Mouse (Mus musculus) forebrain, embryonic 13.5 days (tissue): ENCODE data around the gene Gal3st3. TPM values are rescaled to one million over a fixed set of nuclear protein-coding genes. Genes with fewer than 3 reads are reported as not detected.
"Not testable (repeated sequence)": the region's sequence is repeated elsewhere in the genome, so short reads cannot be mapped to it uniquely, and the experiment has no call there.

ENCODE experiments used
- ATAC-seq: fragments of 200-750 bp; cut with Nextera tagmentation; 2 replicates; pipeline ENCODE4 v1.8.0; 2017
- H3K27ac ChIP-seq: fragments of 300-500 bp; sonication (generic); 2 replicates; pipeline ENCODE4 v1.5.1; 2015; ENCODE audit warnings: inconsistent platforms, mild to moderate bottlenecking, moderate library complexity
- H3K27me3 ChIP-seq: fragments of 300-500 bp; sonication (generic); 2 replicates; pipeline ENCODE4 v1.6.1; 2015; ENCODE audit warnings: mild to moderate bottlenecking, inconsistent platforms
- H3K36me3 ChIP-seq: fragments of 300-500 bp; sonication (generic); 2 replicates; pipeline ENCODE4 v1.6.1; 2015; ENCODE audit warnings: mild to moderate bottlenecking, inconsistent platforms; ENCODE audit not compliant: poor library complexity, severe bottlenecking
- H3K4me1 ChIP-seq: fragments of 300-500 bp; sonication (generic); 2 replicates; pipeline ENCODE4 v1.6.1; 2015; ENCODE audit warnings: inconsistent platforms
- H3K4me2 ChIP-seq: fragments of 300-500 bp; sonication (generic); 2 replicates; pipeline ENCODE4 v1.6.1; 2015; ENCODE audit warnings: inconsistent platforms, mild to moderate bottlenecking, moderate library complexity
- H3K4me3 ChIP-seq: fragments of 300-500 bp; sonication (generic); 2 replicates; pipeline ENCODE4 v1.5.1; 2015; ENCODE audit warnings: mild to moderate bottlenecking, inconsistent platforms
- H3K9ac ChIP-seq: fragments of 300-500 bp; sonication (generic); 2 replicates; pipeline ENCODE4 v1.6.1; 2015; ENCODE audit warnings: mild to moderate bottlenecking, inconsistent platforms
- H3K9me3 ChIP-seq: fragments of 300-500 bp; sonication (generic); replicated peaks from 2 replicates; pipeline ENCODE4 v1.6.1; 2016; ENCODE audit warnings: inconsistent platforms
- WGBS: fragments of 180-500 bp; shearing (Covaris S2); methylation state at CpG from one replicate; pipeline ENCODE4 v1.1.7; 2015; 5-methylcytosine and 5-hydroxymethylcytosine counted together
- polyA plus RNA-seq: library from polyadenylated mRNA; unstranded; fragments of >200 nt; fragmentation: Nextera tagmentation; extraction: Ambion mirVana; gene quantifications from 2 replicates; pipeline ENCODE4 v1.2.1, GENCODE M21; 2015

Gal3st3 gene
- polyA plus RNA-seq, 1 experiment from 2014 or later: 21.3 TPM

DNA sequence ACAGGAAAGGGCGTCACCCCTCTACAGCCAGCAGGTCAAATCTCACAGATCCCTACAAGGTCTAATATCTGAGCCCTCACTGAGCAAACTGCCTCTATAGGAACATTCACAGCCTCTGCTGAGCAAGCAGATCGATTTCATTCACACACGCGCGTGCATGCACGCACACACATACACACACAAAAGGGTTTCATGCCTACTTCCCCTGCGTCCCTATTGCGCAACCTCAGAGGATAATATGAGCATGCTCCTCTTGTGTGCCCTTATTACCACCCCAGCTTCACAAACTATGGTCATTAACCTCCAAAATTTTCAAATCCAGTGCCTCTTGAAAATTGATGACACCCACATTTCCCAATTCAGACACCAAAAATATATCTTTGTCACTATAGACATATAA lies 15.1 kb downstream of the Gal3st3 start:
- ATAC-seq: no peak
- H3K4me2 ChIP-seq: no peak overlapping the region
- no peak overlapping the region for H3K27ac ChIP-seq
- peaks cover under 1% of the 10 kb centered on the region; the same call in 1 of the 2 replicates for H3K36me3 ChIP-seq
- H3K27me3 ChIP-seq: no peaks in the 10 kb centered on the region
- H3K4me1 ChIP-seq: no peaks in the 10 kb centered on the region
- no peak overlapping the region for H3K4me3 ChIP-seq
- 88% methylated on average over 8 of the region's 8 CpGs for WGBS
- H3K9me3 ChIP-seq: peaks cover 10% of the 10 kb centered on the region; the same call in 1 of the 2 replicates
- no peak overlapping the region for H3K9ac ChIP-seq

DNA sequence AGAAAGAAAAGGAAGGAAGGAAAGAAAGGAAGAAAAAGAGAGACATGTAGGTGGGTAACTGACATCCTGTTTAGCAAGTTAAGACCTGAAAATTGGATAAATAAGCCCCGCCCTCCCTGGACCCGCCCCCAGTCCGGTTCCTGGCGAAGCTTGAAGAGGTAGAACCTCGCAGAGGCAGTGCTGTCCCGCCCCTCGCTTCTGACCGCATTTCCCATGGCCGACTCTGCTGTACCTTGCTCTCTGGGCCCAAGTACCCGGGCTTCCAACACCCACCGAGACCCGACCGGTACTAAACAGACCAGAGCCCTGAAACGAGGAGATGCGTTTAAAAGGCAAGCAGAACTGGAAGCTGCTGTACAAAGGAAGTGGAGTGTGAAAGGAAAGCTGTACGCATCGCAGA lies 25.7 kb downstream of the Gal3st3 start:
- Histone ChIP-seq H3K4me2 (no peak overlapping the region), H3K4me1 (no peaks in the 10 kb centered on the region), H3K27me3 (no peaks in the 10 kb centered on the region), H3K9me3 (no peaks in the 10 kb centered on the region), H3K36me3 (no peaks in the 10 kb centered on the region), H3K9ac (no peak overlapping the region), H3K4me3 (no peak overlapping the region), H3K27ac (no peak overlapping the region)
- 63% methylated on average over 17 of the region's 17 CpGs for WGBS
- ATAC-seq: no peak

DNA sequence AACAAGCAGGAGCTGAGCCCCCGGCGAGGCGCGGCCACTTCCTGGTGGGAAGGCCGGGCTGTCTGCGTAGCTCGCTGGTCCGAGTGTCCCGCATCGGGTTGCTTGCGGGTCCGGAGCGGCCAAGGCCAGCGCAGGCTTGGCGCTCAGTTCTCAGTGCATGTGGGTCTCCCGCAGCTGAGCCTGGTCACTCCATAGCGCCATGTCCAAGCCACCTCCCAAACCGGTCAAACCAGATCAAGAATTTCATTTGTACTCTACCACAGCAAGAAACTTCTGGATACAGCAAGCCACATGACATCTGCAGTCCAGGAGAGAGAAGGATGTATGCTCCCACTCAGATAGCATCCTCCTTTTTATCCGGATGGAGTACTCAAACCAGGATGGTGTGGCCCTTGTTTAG lies 29.8 kb downstream of the Gal3st3 start:
- Histone ChIP-seq H3K9me3 (no peaks in the 10 kb centered on the region), H3K4me2 (no peak overlapping the region), H3K36me3 (no peaks in the 10 kb centered on the region), H3K9ac (no peak overlapping the region), H3K4me3 (no peak overlapping the region), H3K27ac (no peak overlapping the region), H3K4me1 (no peaks in the 10 kb centered on the region), H3K27me3 (no peaks in the 10 kb centered on the region)
- no peak for ATAC-seq
- WGBS: 74% methylated on average over 19 of the region's 19 CpGs

DNA sequence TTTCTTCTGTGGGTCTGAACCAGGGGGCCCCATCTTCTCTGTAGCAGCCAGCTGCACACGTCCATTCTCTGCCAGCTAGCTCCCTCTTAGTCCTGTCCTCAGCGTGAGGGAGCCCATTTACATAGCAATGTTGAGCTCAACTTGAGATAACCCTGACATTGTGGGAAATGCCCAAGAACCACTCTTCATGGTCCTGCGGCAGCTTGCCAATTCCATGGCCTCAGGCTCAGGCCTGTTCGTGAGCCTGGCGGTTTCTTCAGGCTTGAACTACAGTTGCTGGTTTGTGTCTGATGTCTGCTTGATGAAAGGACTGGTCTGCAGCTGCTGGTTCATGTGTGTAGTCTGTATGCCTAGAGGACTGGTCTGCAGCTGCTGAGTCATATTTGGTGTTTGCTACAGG lies 36.6 kb downstream of the Gal3st3 start:
- Histone ChIP-seq H3K9me3 (no peaks in the 10 kb centered on the region), H3K9ac (no peak overlapping the region), H3K36me3 (no peaks in the 10 kb centered on the region), H3K27ac (no peak overlapping the region), H3K4me2 (no peak overlapping the region), H3K4me1 (no peaks in the 10 kb centered on the region), H3K27me3 (no peaks in the 10 kb centered on the region), H3K4me3 (no peak overlapping the region)
- no peak for ATAC-seq
- WGBS: 82% methylated on average over 5 of the region's 5 CpGs

DNA sequence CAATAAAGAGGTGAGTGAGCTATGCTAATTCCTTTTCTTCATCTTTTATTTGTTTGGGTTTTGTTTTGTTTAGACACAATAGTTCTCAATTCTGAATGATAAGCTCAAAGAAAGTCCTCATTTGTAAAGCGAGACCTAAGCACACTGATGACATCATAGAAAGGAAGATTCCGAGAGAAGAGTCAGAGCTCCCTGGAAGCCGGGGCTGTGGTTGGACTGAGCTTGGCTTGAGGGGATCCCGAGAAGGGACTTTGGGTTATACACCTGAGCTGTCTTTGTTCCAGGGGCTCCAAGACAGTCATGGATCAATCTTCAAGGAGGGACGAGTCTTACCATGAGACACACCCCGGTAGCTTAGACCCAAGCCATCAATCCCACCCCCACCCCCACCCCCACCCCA lies 37.3 kb downstream of the Gal3st3 start, which contains the start of gene Catsper1:
Catsper1 (plus strand) TSS at position 301 of the 400 bp plus-strand sequence.
- Histone ChIP-seq H3K27ac (no peak within 1 kb of the TSS), H3K9ac (no peak within 1 kb of the TSS), H3K27me3 (no peaks in the 10 kb centered on the region), H3K9me3 (no peaks in the 10 kb centered on the region), H3K4me2 (no peak within 1 kb of the TSS), H3K4me3 (no peak within 1 kb of the TSS), H3K36me3 (no peaks in the 10 kb centered on the region), H3K4me1 (no peaks in the 10 kb centered on the region)
- ATAC-seq: no peak
- WGBS: 92% methylated on average over 6 of the region's 6 CpGs

DNA sequence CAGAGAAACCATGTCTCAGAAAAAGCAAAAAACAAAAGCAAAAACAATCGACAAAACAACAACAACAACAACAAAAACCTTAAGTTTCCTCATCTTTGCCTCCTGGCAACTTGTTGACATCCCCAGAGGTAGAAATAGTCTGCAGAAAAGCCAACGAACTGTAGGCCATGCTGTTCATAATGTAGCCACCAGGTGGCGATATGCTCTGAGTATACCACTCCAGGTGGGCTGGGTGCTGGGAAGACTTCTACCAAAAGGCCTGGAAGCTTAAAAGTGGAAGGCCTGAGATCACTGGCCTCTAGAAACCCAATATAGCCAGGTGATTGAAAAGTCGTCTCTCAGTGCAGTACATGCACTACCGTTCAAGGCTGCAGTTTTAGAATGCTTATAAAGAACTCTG lies 39.8 kb downstream of the Gal3st3 start:
- 20% methylated on average over 5 of the region's 5 CpGs for WGBS
- Histone ChIP-seq H3K4me3 (no peak overlapping the region), H3K27ac (no peak overlapping the region), H3K9ac (no peak overlapping the region), H3K4me2 (no peak overlapping the region), H3K4me1 (no peaks in the 10 kb centered on the region), H3K9me3 (no peaks in the 10 kb centered on the region), H3K27me3 (no peaks in the 10 kb centered on the region), H3K36me3 (no peaks in the 10 kb centered on the region)
- no peak for ATAC-seq

DNA sequence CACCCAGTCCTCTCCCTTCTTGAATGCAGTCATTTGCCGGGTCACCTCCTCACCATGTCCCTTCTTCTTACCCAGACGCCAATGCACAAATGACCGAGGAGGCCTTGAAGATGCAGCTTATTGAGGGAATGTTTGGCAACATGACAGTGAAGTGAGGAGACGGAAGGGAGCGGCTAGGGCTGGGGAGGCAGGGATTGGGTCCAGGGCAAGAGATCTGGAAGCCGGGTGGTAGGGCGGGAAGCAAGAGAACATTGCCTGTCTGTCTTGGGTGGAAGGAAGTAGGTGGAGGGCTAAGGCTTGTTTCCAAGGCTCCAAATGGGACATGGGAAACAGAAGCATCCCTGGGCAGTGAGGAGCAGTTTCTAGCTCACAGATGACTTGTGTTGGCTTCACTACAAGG lies 43.2 kb downstream of the Gal3st3 start:
- no peaks in the 10 kb centered on the region for H3K9me3 ChIP-seq
- H3K4me2 ChIP-seq: no peak overlapping the region
- H3K27me3 ChIP-seq: no peaks in the 10 kb centered on the region
- no peaks in the 10 kb centered on the region for H3K36me3 ChIP-seq
- no peak for ATAC-seq
- H3K9ac ChIP-seq: no peak overlapping the region
- H3K27ac ChIP-seq: no peak overlapping the region
- no peaks in the 10 kb centered on the region for H3K4me1 ChIP-seq
- 91% methylated on average over 7 of the region's 7 CpGs for WGBS
- H3K4me3 ChIP-seq: no peak overlapping the region

DNA sequence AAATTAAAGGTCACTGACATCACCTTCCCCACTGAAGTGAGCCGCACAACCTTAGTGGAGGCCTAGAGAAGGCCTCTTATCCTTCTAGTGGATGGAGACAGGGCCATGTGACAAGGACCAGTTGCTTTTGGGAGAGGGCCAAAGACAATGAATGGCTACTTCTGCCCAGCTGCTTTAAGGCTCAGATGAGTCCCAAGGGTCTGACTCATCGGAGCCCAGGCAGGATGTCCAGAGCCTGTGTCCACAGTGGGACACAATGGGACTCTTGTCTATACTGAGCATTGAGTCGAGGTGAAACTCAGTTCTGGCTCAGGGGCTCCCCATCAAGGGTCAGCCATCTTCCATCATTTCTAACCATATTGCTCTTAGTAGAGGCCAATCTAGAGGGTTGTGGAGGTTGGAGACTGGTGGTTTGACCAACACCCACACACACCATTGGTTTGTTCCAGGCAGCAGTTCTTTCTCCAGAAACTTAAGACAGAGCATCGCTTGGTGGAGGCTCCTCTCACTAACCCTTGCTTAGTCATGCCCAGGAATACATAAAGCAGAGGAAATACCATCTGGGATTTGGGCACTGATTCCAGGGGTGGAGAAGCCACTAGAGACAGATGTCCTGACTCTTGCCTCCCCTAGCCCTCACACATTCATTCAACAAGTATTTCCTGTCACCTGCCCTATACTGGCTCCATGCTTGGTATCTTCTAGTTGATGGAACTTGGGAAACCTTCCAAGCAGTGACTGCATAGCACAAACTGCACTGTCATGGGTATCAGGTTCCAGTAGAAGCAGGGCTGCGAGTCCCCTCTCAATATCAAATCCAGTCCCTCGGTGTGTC lies 47.4 kb downstream of the Gal3st3 start:
- Histone ChIP-seq H3K27me3 (peaks cover under 1% of the 10 kb centered on the region; the same call in 1 of the 2 replicates), H3K36me3 (no peaks in the 10 kb centered on the region), H3K9me3 (no peaks in the 10 kb centered on the region), H3K4me1 (peaks cover 7% of the 10 kb centered on the region), H3K4me2 (no peak overlapping the region), H3K27ac (no peak overlapping the region), H3K9ac (no peak overlapping the region), H3K4me3 (no peak overlapping the region)
- no peak for ATAC-seq
- WGBS: 88% methylated on average over 6 of the region's 6 CpGs

DNA sequence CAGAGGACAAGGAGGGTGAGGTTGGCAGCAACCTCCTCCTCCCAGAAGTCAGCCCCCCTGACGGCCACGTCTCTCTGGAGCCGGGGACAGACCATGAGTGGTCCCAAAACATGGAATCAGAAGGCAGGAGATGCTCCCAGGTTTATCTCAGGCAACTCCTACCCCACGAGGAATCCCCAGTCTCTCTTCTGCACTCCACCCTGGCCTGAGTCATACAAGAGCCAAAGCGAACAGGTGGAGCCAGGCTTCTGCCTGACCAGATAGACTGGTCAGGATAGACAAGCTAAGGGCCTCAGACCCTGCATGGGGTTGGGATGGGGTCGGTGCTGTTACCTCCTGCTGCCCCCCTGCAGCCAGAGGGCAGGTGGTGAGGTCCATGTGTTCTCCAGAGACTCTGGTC lies 49.9 kb downstream of the Gal3st3 start:
- Histone ChIP-seq H3K4me2 (no peak overlapping the region), H3K4me1 (peaks cover 7% of the 10 kb centered on the region), H3K36me3 (no peaks in the 10 kb centered on the region), H3K9ac (no peak overlapping the region), H3K27ac (no peak overlapping the region), H3K9me3 (no peaks in the 10 kb centered on the region), H3K4me3 (no peak overlapping the region), H3K27me3 (peaks cover 3% of the 10 kb centered on the region; the same call in 1 of the 2 replicates)
- no peak for ATAC-seq
- WGBS: 79% methylated on average over 6 of the region's 6 CpGs

DNA sequence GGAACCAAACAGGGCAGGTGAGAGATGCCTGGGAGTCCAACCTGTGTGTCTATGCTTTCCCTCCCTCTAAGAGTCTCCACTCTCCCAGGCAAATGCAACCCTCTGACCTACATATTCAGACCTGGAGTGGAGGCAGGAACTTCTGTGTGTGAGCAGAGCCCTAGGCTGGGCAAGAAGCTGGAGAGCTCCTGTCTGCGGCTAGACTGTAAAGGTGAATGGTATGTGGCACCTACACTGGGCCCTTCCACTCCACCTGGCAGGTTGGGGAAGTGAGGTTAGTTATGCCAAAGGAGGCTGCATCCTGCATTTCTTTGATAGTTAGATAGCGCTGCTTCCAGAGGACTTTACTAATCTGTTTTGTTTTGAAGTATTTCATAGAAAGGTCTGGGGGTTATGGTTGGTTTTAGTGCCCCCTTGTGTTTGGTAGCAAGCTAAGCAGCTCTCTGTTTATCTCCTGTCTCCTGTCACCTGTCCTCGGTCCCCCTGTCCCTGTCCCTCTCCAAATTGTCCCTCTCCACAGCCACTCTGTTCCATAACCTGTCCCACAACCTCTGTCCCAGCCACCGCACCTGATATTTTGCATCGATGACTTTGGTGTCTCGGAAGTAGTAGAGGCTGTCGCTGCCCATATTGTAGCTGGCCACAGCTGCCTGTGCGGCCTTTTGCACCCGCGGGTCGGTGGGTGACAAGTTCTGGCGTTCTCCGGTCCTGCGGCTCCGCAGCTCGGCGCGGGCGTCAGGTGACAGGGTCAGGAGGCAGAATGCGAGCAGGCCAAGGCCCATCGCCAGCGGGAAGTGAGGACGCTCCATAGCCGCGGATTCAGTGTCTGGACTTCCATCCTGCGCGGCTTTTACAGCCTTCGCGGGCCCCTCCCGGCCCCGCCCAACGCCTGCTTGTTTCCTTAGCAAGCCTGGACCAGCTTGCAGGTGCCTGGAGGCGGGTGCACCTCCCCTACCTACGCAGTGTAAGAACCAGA lies 50.7 kb downstream of the Gal3st3 start:
- ATAC-seq: no peak
- H3K4me2 ChIP-seq: peak overlapping the region; percentile 66
- no peak overlapping the region for H3K27ac ChIP-seq
- H3K9me3 ChIP-seq: no peaks in the 10 kb centered on the region
- 5% methylated on average over 34 of the region's 34 CpGs for WGBS
- peaks cover 7% of the 10 kb centered on the region for H3K4me1 ChIP-seq
- H3K9ac ChIP-seq: peak overlapping the region; percentile 62
- peaks cover 3% of the 10 kb centered on the region; the same call in 1 of the 2 replicates for H3K27me3 ChIP-seq
- H3K36me3 ChIP-seq: no peaks in the 10 kb centered on the region
- peak overlapping the region; percentile 36 for H3K4me3 ChIP-seq

DNA sequence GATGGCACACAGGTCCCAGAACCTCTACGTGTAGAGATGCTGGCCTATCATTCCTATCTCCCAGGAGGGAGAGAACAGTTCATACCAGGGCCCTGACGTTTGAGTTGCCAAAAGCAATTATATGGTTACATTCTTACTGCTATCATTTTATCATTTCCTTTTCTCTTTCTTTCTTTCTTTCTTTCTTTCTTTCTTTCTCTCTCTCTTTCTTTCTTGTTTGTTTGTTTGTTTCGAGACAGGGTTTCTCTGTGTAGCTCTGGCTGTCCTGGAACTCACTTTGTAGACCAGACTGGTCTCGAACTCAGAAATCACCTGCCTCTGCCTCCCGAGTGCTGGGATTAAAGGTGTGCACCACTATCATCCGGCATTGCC lies 51.4 kb downstream of the Gal3st3 start, which contains the start of gene Cst6:
Cst6 (minus strand) TSS at position 73 of the 372 bp plus-strand sequence.
- Histone ChIP-seq H3K4me2 (peak within 1 kb of the TSS; percentile 66), H3K9ac (peak within 1 kb of the TSS; percentile 62), H3K4me3 (peak within 1 kb of the TSS; percentile 36)
- H3K9me3 ChIP-seq, H3K27ac ChIP-seq, H3K4me1 ChIP-seq, H3K27me3 ChIP-seq, ATAC-seq, H3K36me3 ChIP-seq: not testable (repeated sequence)
- 65% methylated on average over 6 of the region's 6 CpGs for whole genome bisulfite sequencing

DNA sequence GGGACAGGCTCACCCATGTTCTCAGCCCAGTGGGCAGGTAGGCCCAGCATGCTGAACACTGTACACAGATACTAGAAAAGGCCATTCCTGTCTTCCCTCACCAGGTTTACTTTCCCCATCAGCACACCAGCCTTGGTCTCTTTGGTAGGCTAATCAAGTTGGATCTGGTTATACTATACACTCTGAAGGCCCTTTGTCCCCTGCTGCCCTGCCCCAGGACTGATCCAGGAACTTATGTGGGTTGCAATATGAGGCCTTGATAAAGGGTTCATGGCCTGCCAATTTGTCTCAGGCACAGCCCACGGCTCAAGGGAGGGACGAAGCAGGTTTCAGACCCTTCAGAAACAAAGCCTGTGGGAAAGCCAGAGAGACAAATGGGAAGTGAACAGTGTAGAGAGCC lies 55.5 kb downstream of the Gal3st3 start:
- Histone ChIP-seq H3K4me3 (no peak overlapping the region), H3K4me1 (peaks cover 7% of the 10 kb centered on the region), H3K4me2 (no peak overlapping the region), H3K36me3 (no peaks in the 10 kb centered on the region), H3K9me3 (no peaks in the 10 kb centered on the region), H3K27ac (no peak overlapping the region), H3K9ac (no peak overlapping the region), H3K27me3 (peaks cover 3% of the 10 kb centered on the region; the same call in 1 of the 2 replicates)
- ATAC-seq: no peak
- 81% methylated on average over 2 of the region's 2 CpGs for WGBS
